Mouse (Mus musculus) Muller cell, postnatal 12 days (primary cell): ENCODE measurements at regions not wholly inside any gene's neighbourhood (a gene's known extent, or its start where the extent isn't known, plus 50 kb on each side); places are given as distances from the start of the nearest gene placed in this dataset.

Source experiments
- DNase-seq: peaks from one replicate; pipeline ENCODE4 v3.0.0-alpha.2; 2015; ENCODE audit errors: inconsistent ontology term

GRCm38 (mm10) chr3:25240196-25240595, 96.1 kb upstream of the Naaladl2 start:
- DNase-seq, result no peak

DNA sequence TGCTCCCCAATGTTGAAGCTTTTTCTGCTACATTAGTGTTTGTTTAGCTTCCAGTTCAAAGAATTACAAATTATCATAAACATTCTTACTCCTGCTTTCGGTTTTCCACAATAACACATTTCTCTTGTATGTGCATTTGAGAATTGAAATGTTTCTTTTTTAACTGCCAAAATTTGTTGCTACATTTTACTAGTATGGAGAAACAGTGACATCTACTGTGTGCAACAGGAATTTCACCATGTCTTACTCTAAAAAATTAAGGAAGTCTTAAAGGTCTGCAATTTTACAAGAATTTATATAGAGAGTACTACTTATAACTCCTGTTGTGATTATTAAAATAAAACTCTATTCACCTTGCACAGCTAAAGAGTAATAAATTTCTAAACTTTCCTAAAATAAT, 76.5 kb upstream of the Naaladl2 start:
- DNase-seq, result peak; percentile 39

DNA sequence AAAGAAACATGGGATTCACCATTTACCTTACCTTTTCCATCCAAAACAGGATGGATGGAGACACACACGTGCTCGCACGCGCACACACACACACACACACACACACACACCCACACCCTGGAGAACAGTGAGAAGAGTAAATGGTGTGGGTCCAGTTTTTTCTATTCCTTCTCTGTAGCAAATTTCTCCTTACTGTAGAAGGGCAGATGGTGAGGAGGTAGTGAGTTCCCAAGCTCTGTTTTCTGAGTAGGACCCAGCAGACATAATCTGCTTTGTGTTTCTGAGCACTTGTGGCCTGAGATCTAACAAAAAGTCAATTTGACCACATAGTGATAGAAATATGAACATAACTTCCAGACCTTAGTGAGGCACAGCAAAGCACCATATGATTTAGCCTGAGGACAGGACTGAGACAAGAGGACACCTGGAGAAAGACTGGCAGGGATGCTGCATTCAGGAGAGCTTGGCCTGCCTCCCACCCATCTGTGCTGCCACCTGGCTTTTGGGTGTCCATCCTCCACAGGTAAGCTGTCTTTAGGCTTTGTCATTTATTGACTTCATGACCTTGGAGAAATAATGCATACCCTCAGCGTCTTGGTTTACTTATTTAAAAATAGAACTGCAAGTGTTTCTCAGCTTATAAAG, 64.1 kb upstream of the Naaladl2 start:
- DNase-seq, result no peak
